Mouse (Mus musculus) thymus, postnatal 0 days (tissue): Measurements from ENCODE around the gene Ebf1. TPM values are rescaled to one million over a fixed set of nuclear protein-coding genes. Genes with fewer than 3 reads are reported as not detected.

ENCODE experiments used
- DNase-seq: peaks from one replicate; pipeline ENCODE4 v3.0.0-alpha.2; 2015; ENCODE audit warnings: low spot score
- polyA plus RNA-seq: library from polyadenylated mRNA; unstranded; fragments of >200 nt; fragmentation: Nextera tagmentation; extraction: Ambion mirVana; gene quantifications from 2 replicates; pipeline ENCODE4 v1.2.1, GENCODE M21; 2015

Ebf1 gene
- polyA plus RNA-seq, 1 experiment from 2014 or later, result 4.1 TPM

DNA sequence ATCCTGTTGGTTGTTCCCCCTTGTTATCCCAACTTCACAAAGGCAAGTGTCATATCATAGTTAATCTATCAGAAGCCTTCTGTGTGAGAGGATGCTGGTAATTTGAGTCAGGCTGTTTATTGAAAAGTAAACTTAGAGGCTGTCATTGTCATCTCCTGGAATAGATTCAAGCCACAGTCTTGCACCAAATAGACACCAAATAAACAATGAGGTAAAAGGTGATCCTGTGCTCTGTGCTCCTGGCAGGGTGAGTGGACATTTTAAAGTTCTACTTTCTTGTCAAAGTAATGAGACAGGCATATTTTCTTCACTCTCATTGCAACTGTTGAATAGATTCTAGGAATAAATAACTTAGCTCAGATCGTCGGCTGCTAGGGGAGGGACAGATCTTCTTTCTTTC is 327.3 kb downstream of the Ebf1 start:
- no peak for DNase-seq

DNA sequence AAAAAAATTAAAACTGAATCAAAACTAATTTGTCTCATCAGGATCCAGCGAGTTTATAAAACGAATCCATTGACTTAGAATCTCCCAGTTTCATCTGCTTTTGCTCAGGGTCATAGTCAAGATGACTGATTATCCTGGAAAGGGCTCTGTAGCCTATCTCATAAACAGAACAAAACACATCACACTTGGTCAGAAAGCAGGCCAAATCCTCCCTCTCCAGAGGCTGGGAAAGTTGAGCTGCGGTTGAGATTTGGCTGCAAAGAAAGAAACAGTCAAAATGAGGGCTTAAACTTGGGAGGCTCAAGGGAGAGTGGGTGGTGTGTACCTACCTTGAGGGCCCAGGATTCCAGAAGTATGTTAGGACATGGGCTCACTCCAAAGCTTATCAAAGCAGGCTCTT is 329.5 kb downstream of the Ebf1 start:
- no peak for DNase-seq

DNA sequence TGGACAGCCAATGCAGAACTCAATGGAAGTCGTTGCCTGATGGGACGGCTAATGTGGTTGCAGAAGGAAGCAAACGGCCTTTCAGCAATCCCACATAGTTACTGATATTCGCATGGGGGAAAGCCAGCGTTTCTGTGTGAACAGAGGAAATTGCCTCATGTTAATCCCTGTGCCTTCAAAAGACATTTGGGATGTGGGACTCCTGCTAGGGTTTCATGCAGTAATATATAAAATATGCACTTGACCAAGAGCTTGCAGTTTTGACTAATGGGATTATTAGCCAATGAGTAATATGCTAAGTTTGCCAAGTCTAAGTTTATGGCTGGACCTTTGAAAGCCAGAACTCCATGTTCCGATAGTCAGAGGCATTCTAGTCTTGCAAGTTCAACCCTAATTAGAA is 331.4 kb downstream of the Ebf1 start:
- DNase-seq, result no peak

- DNase-seq, result peak; percentile 16
Observed at GRCm38 (mm10) chr11:44949140-44949539, 332.0 kb downstream of the Ebf1 start.

DNA sequence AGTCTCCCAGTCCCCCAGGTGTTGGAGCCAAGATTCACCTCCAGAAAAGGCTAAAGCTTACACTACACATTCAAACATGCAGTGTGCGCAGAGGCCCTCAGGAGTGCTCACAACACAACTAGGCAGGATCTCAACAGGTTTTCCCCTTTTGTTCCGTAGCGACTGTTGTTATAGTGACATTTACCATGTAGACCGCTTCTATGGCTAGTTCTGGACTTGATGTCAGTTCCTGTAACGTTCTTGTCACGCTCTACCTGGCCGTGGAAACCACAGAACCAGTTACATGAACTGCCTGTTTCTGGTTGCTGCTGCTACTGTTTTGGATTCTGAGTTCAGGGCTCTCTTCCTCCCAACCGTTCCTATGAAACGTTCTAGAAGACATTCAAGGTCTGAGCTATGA is 333.2 kb downstream of the Ebf1 start:
- no peak for DNase-seq

DNA sequence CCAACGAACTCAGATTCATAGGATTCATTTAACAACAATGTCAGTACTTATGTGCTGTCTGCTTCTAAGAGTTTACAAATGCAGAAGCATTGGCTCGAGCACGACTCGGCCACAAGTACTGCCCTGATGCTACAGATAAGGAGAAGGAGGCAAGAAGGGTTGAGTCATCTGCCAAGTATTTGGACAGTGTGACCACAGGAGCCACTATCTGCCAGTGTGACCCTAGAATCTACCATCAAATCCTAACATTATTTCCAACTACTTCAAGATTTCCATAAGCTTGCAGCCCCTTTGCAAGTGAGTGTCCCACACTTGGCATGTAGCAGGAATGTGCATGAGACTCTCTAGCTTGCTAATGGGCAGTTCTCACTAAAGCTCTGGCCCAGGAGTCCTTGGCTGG is 334.4 kb downstream of the Ebf1 start:
- DNase-seq, result no peak

- no peak for DNase-seq
Observed at GRCm38 (mm10) chr11:44953337-44953736, 336.2 kb downstream of the Ebf1 start.

- no peak for DNase-seq
Observed at GRCm38 (mm10) chr11:44953863-44954262, 336.7 kb downstream of the Ebf1 start.

GRCm38 (mm10) chr11:44954362-44954761 is 337.2 kb downstream of the Ebf1 start:
- no peak for DNase-seq

DNA sequence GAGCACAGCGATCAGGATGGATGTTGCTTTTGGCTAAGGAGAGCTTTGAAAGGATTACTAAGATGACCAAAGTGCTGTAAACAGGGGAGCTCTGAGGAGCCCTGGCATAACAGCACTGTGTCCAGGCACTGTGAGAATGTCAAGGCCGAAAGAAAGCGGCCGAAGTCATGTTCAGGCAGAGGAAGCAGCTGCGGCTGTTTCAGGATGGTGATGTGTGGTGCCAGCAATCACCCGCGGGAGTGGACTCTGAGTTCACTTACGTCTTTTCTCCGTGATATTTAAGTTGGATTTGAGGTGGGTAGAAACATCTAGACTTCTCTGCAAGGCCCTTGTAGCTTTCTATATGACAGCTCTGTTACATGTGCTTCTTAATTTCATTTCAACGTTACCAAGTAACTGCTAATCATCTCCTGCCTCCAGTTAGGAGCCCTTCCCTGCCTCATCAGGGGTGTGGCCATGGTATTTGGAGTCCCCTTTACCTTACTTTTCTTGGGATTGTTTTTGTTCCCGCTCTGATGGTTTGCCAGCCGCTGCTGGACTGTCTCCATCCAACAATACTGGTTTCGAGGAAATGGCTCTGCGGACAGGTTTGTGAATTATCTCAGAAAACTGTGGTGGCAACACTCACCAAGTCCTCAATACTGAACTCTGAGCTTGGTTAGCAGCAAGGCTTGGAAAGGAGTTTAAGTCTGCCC is 345.8 kb downstream of the Ebf1 start:
- DNase-seq, result no peak

DNA sequence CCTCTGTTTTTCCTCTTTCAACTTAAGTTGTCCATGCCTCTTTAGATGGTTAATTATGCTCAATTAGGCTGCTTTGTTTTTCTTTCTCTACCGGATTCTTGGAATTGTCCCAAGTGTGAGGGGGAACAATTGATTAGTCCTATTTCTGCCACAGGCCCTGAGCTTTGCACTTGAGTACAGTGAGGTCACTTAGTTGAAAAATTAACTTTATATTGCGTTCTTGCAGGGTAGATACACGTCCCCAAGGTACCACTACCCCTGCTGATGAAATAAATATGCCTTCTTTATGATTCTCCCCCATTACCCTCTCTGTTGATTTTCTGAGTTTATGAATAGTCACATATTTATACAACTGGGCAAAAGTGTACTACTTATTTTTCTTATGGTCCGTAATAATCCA is 351.9 kb downstream of the Ebf1 start:
- DNase-seq, result no peak

GRCm38 (mm10) chr11:44974271-44974670 is 357.2 kb downstream of the Ebf1 start:
- DNase-seq, result no peak

GRCm38 (mm10) chr11:44975151-44975550 is 358.0 kb downstream of the Ebf1 start:
- no peak for DNase-seq

DNA sequence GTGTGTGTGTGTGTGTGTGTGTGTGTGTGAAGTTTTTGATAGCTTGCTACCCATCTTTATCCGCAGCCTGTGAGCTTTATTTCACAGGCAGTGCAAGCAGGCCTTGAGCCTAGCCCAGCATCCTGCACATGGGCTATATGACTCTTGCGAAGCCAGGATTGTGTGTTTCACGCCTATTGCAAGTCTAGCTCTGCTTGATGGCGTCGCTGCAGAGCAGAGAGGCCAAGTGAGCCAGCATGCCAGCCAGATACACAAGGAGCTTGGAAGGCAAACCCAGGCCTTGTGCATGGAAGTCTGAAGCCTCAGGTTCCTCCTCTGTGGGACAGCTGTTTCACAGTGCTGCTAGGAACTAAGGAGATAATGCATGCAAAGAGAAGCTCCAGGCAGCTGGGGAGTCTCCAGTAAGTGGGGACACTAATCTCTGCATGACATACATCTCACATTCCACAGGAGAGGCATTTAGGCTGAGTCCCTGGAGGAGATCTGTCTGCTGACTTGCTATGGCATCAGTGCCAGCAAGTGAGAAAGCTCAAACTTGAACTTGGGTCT is 359.2 kb downstream of the Ebf1 start:
- DNase-seq, result no peak

- DNase-seq, result no peak
Observed at GRCm38 (mm10) chr11:44977921-44978397, 360.8 kb downstream of the Ebf1 start.

- DNase-seq, result no peak
Observed at GRCm38 (mm10) chr11:44979391-44979790, 362.3 kb downstream of the Ebf1 start.

DNA sequence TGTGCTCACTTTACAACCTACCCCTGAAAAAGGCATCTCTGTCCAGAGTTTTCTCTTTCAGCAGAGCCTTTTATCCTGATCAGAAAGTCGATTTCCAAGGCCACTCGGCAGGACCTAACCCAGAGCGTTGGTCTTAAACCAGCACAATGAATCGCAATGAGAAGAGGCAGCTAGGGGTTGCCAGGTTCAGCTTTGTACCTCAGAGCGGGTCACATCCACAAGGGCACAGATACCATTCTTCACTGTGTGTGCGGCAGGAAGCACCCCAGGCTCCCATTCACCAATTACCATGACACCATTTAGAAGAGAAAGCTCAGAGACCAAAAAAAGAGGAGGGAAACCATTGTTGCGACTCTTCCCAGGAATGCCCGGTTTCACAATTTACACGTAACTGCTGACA is 365.1 kb downstream of the Ebf1 start:
- no peak for DNase-seq

- no peak for DNase-seq
Observed at GRCm38 (mm10) chr11:44983961-44984360, 366.8 kb downstream of the Ebf1 start.

DNA sequence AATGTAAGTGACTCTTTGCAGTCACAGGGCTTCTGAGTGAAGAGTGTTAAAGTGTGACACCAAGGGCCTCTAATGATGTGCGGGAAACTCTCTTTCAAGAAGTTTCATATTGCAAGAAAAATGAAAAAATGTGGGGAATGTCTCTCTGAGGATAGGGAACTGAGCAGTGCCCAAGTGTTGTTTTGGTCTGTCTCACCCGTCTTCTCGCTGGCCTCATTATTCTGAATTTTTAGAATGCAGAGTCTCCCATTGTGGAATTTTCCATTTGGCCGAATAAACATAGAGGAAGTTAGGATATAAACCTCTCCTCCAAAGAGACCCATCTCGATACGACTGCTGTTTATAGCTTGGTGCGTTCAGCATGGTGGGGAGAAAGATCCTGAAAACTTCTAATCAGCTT is 367.3 kb downstream of the Ebf1 start:
- no peak for DNase-seq

DNA sequence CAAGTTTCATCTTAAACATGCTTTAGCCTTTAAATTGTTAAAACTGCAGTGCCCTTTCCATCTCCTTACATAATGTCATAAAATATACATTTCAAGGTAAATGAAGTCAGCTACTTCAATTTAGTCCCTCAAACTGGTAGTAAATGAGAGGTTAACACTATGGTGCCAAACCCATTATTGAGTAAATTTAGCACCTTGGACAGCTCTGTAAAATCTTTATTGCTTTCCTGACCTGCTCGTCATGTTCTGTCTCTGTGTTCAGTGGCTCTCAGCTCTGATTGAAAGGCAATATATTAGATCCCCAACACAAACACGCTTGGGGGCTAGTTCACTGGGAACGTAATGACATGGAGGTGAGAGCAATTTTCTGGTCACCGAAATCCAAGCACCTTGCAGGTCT is 370.7 kb downstream of the Ebf1 start:
- DNase-seq, result no peak

- no peak for DNase-seq
Observed at GRCm38 (mm10) chr11:45002681-45003286, 385.7 kb downstream of the Ebf1 start.

GRCm38 (mm10) chr11:45003716-45004437 is 386.8 kb downstream of the Ebf1 start:
- no peak for DNase-seq
